Mouse (Mus musculus) heart, adult 2 months (tissue): ENCODE data around the gene Ctnnb1. TPM values are rescaled to one million over a fixed set of nuclear protein-coding genes. Genes with fewer than 3 reads are reported as not detected.

Experiments
- DNase-seq, 2 experiments: peaks; one replicate each; pipeline ENCODE4 v3.0.0; 2021
- H3K27ac ChIP-seq: fragments of 200-600 bp; 2 replicates; pipeline ENCODE4 v1.8.1; 2022
- H3K27me3 ChIP-seq: fragments of 200-500 bp; 2 replicates; pipeline ENCODE4 v1.6.1; 2012; ENCODE audit warnings: mild to moderate bottlenecking, low read length, inconsistent platforms, mixed read lengths; ENCODE audit not compliant: control insufficient read depth, insufficient read depth
- H3K36me3 ChIP-seq: fragments of 200-500 bp; 2 replicates; pipeline ENCODE4 v1.6.1; 2012; ENCODE audit warnings: low read length, inconsistent platforms; ENCODE audit not compliant: control insufficient read depth, insufficient read depth
- H3K4me1 ChIP-seq: fragments of 200-500 bp; 2 replicates; pipeline ENCODE4 v1.6.1; 2011; ENCODE audit warnings: low read length; ENCODE audit not compliant: control insufficient read depth, insufficient read depth
- H3K4me3 ChIP-seq: fragments of 200-600 bp; 2 replicates; pipeline ENCODE4 v1.8.1; 2022
- H3K79me2 ChIP-seq: fragments of 200-500 bp; replicated peaks from 2 replicates; pipeline ENCODE4 v1.6.1; 2012; ENCODE audit warnings: mild to moderate bottlenecking, inconsistent platforms, low read length, moderate library complexity, mixed read lengths; ENCODE audit not compliant: control insufficient read depth, insufficient read depth
- H3K9ac ChIP-seq: fragments of 200-500 bp; 2 replicates; pipeline ENCODE4 v1.6.1; 2012; ENCODE audit warnings: low read depth, mild to moderate bottlenecking, control low read depth, inconsistent platforms, low read length, mixed read lengths
- CTCF ChIP-seq: fragments of 200-600 bp; IDR thresholded peaks from 2 replicates; pipeline ENCODE4 v1.8.1; 2022; ENCODE audit warnings: antibody characterized with exemption, mild to moderate bottlenecking, moderate library complexity
- EP300 ChIP-seq: fragments of 200-500 bp; IDR thresholded peaks from 2 replicates; pipeline ENCODE4 v1.6.1; 2011; ENCODE audit warnings: low read depth, low read length, control low read depth; ENCODE audit not compliant: insufficient read depth
- POLR2A ChIP-seq: fragments of 200-500 bp; IDR thresholded peaks from 2 replicates; pipeline ENCODE4 v1.6.1; 2011; ENCODE audit warnings: mild to moderate bottlenecking, low read depth, low read length, control low read depth; ENCODE audit not compliant: insufficient read depth
- WGBS: fragments of 180-500 bp; shearing (Covaris S2); methylation state at CpG from one replicate; pipeline ENCODE4 v1.1.7; 2018; 5-methylcytosine and 5-hydroxymethylcytosine counted together
- intact Hi-C: fragments of 180-260 bp; cut with DNase I; formaldehyde crosslinking; loops from one replicate; pipeline ENCODE4 v1.15.1; 2025
- polyA plus RNA-seq: library from polyadenylated mRNA; depleted of rRNA; stranded (reverse); fragments of >200 nt; gene quantifications from 2 replicates; pipeline ENCODE4 v1.2.3, GENCODE M21; 2012
- total RNA-seq, 2 experiments: library from RNA; stranded (reverse); gene quantifications; 2 replicates each; pipeline ENCODE4 v1.2.3; 2021

Ctnnb1 gene
- total and polyA plus RNA-seq, 3 experiments = 138 to 431 (median 382) TPM

- intact Hi-C loops = loop anchor here (2.0 to 5.0 kb wide), 5 partner anchors 122 to 333 kb away; no protein-coding TSS in a partner anchor
- Histone ChIP-seq H3K9ac (peak overlapping the region; percentile 94), H3K27ac (peak overlapping the region; percentile 86), H3K4me1 (peaks cover 23% of the 10 kb centered on the region), H3K36me3 (peaks cover 33% of the 10 kb centered on the region), H3K79me2 (peaks cover 13% of the 10 kb centered on the region), H3K4me3 (peak overlapping the region; percentile 72), H3K27me3 (no peaks in the 10 kb centered on the region)
- 3% methylated on average over 14 of the region's 14 CpGs for WGBS
- no peak for DNase-seq
- TF ChIP-seq EP300 (peak; percentile 15; the same call in 1 of the 2 replicates), CTCF (no peak), POLR2A (peak; percentile 34; the same call in 1 of the 2 replicates)
Observed at GRCm38 (mm10) chr9:120934821-120935633, 6.0 kb downstream of the Ctnnb1 start.

- TF ChIP-seq EP300 = no peak
- no peak for TF ChIP-seq POLR2A
- Histone ChIP-seq H3K27ac (peak overlapping the region; percentile 86), H3K9ac (peak overlapping the region; percentile 94), H3K4me3 (peak overlapping the region; percentile 72), H3K4me1 (peaks cover 27% of the 10 kb centered on the region), H3K36me3 (peaks cover 39% of the 10 kb centered on the region), H3K27me3 (no peaks in the 10 kb centered on the region), H3K79me2 (peaks cover 15% of the 10 kb centered on the region)
- whole genome bisulfite sequencing = 12% methylated on average over 4 of the region's 4 CpGs
- intact Hi-C loops = loop anchor here (2.0 to 5.0 kb wide), 3 partner anchors 159 to 333 kb away; no protein-coding TSS in a partner anchor
- no peak for DNase-seq
Observed at GRCm38 (mm10) chr9:120935634-120935922, 6.6 kb downstream of the Ctnnb1 start.

- Histone ChIP-seq H3K36me3 (peaks cover 43% of the 10 kb centered on the region), H3K27ac (peak overlapping the region; percentile 86), H3K4me1 (peaks cover 32% of the 10 kb centered on the region), H3K9ac (peak overlapping the region; percentile 56), H3K4me3 (peak overlapping the region; percentile 72), H3K27me3 (no peaks in the 10 kb centered on the region), H3K79me2 (peaks cover 15% of the 10 kb centered on the region)
- WGBS = 11% methylated on average over 8 of the region's 8 CpGs
- DNase-seq = peak; percentile 59 to 70
- TF ChIP-seq POLR2A (no peak), EP300 (no peak), CTCF (peak; percentile 86)
- intact Hi-C loops = loop anchor here (2.0 to 5.0 kb wide), 3 partner anchors 24 to 334 kb away; no protein-coding TSS in a partner anchor
Observed at GRCm38 (mm10) chr9:120936351-120936750, 7.3 kb downstream of the Ctnnb1 start.

- intact Hi-C loops = no loop called here
- TF ChIP-seq CTCF (no peak), EP300 (no peak), POLR2A (no peak)
- H3K36me3 ChIP-seq = peaks cover 74% of the 10 kb centered on the region
- H3K27me3 ChIP-seq = no peaks in the 10 kb centered on the region
- DNase-seq = no peak
- peaks cover 47% of the 10 kb centered on the region for H3K4me1 ChIP-seq
- H3K9ac ChIP-seq = no peak overlapping the region
- no peak overlapping the region for H3K4me3 ChIP-seq
- H3K27ac ChIP-seq = no peak overlapping the region
- 73% methylated on average over 3 of the region's 3 CpGs for WGBS
- H3K79me2 ChIP-seq = peaks cover 17% of the 10 kb centered on the region
Observed at GRCm38 (mm10) chr9:120940858-120941257, 11.8 kb downstream of the Ctnnb1 start.

- intact Hi-C loops = no loop called here
- WGBS = 30% methylated on average over 1 of the region's 1 CpGs
- H3K79me2 ChIP-seq = peaks cover 18% of the 10 kb centered on the region
Observed at GRCm38 (mm10) chr9:120943757-120944156, 14.7 kb downstream of the Ctnnb1 start.

GRCm38 (mm10) chr9:120944211-120944610 lies 15.2 kb downstream of the Ctnnb1 start:
- peaks cover 52% of the 10 kb centered on the region for H3K4me1 ChIP-seq

More at GRCm38 (mm10) chr9:120943757-120944156, 14.7 kb downstream of the Ctnnb1 start:
- Histone ChIP-seq H3K4me1 (peaks cover 47% of the 10 kb centered on the region), H3K4me3 (no peak overlapping the region), H3K27ac (no peak overlapping the region), H3K9ac (no peak overlapping the region), H3K27me3 (no peaks in the 10 kb centered on the region), H3K36me3 (peaks cover 69% of the 10 kb centered on the region)
- DNase-seq = no peak
- TF ChIP-seq POLR2A = no peak
- no peak for TF ChIP-seq CTCF
- TF ChIP-seq EP300 = no peak

More at GRCm38 (mm10) chr9:120944211-120944610, 15.2 kb downstream of the Ctnnb1 start:
- Histone ChIP-seq H3K4me3 (no peak overlapping the region), H3K9ac (no peak overlapping the region), H3K27ac (0 out of 2 replicates have a peak overlapping the region, but pooled peaks have one; percentile 7), H3K79me2 (peaks cover 20% of the 10 kb centered on the region), H3K36me3 (peaks cover 65% of the 10 kb centered on the region), H3K27me3 (no peaks in the 10 kb centered on the region)
- 39% methylated on average over 3 of the region's 3 CpGs for WGBS
- DNase-seq = no peak
- TF ChIP-seq CTCF = no peak
- no peak for TF ChIP-seq POLR2A
- no peak for TF ChIP-seq EP300
- intact Hi-C loops = no loop called here
